Mouse (Mus musculus) splenic B cell, adult 2 months (primary cell): ENCODE measurements around the gene Nacc1.
"Not testable (repeated sequence)": the region's sequence is repeated elsewhere in the genome, so short reads cannot be mapped to it uniquely, and the experiment has no call there.

Experiments used
- DNase-seq: peaks from one replicate; pipeline ENCODE4 v3.0.0-alpha.2; 2011; ENCODE audit warnings: low read depth, low spot score
- H3K27me3 ChIP-seq: 2 replicates; pipeline ENCODE4 v1.6.1; 2012; ENCODE audit warnings: mild to moderate bottlenecking, low read length, moderate library complexity, mixed read lengths; ENCODE audit not compliant: control insufficient read depth, poor library complexity, insufficient read depth, severe bottlenecking
- H3K36me3 ChIP-seq: 2 replicates; pipeline ENCODE4 v1.6.1; 2012; ENCODE audit warnings: mild to moderate bottlenecking, low read length, moderate library complexity, mixed read lengths; ENCODE audit not compliant: control insufficient read depth, poor library complexity, insufficient read depth, severe bottlenecking

Gene Nacc1

GRCm38 (mm10) chr8:84636051-84636691, 51.5 kb downstream of the Nacc1 start:
- Histone ChIP-seq H3K36me3 (no peaks in the 10 kb centered on the region), H3K27me3 (no peaks in the 10 kb centered on the region)
- no peak for DNase-seq

DNA sequence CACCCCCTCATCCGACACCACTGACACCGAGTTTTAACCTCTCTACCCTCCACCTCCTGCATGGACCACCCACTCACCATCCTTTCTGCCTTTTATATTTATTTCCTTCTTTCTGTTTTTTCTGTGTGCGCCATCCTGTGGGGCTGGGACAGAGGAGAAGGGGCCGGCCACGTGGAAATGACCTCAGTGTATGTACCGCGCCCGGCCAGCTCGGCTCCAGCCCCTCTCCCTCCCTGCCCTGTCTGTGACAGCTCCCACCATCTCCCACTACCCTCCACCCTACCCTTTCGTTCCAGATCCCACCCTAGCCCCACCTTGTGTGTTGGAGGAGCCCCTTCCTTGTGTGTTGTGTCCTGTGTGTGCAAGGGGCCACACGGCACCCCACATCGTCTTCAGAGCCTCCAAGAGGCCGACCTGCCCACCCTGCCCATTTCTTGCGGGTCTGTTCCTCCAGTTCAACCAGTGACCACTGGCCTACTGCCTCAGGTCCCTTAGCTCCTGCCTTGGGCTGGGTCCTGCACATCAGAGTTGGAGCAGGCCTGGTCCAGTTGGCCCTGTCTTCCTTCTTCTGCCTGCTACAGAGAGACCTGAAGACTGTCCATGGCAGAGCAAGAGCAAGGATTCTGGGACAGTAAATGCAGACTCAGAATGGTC, 52.1 kb downstream of the Nacc1 start:
- Histone ChIP-seq H3K27me3 (no peaks in the 10 kb centered on the region), H3K36me3 (no peaks in the 10 kb centered on the region)
- DNase-seq = no peak

GRCm38 (mm10) chr8:84634849-84635304, 52.8 kb downstream of the Nacc1 start:
- Histone ChIP-seq H3K36me3 (no peaks in the 10 kb centered on the region), H3K27me3 (no peaks in the 10 kb centered on the region)
- DNase-seq = no peak

GRCm38 (mm10) chr8:84633841-84634584, 53.6 kb downstream of the Nacc1 start:
- DNase-seq = no peak
- no peaks in the 10 kb centered on the region for H3K27me3 ChIP-seq
- H3K36me3 ChIP-seq = no peaks in the 10 kb centered on the region

DNA sequence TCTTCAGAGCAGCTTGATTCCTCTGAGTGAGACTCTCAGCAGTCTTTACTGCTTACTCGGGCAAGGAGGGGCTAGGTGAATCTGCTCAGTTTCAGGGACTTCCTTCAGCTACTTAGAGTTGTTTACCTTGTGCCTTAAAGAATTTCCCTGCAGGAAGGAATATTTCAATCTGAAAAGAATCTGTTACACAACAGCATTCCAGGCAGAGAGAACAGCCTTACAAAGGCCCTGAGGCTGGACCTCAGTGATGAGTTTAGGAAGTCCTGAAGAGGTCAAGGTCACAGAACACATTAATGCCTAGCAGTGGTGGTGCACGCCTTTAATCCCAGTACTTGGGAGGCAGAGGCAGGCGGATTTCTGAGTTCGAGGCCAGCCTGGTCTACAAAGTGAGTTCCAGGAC, 55.8 kb downstream of the Nacc1 start:
- DNase-seq = no peak
- Histone ChIP-seq H3K27me3 (no peaks in the 10 kb centered on the region), H3K36me3 (no peaks in the 10 kb centered on the region)

DNA sequence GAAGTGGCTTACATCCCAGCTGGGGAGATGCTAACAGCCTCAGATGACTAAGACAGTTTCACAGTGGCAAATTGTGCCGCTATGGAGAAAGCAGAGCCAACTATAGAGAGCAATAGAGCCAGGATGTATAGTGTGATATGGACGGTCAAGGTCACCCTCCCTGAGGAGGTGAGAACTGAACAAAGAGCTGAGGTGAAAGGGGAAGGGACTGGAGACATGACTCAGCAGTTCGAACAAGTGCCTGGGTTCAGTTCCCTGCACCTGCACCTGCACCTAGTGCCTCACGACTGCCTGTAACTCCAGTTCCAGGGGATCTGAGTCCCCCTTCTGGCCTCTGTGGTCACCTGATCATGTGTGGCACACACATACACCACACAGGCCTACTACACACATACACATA, 57.5 kb downstream of the Nacc1 start:
- DNase-seq = no peak
- H3K36me3 ChIP-seq = no peaks in the 10 kb centered on the region
- H3K27me3 ChIP-seq = no peaks in the 10 kb centered on the region

DNA sequence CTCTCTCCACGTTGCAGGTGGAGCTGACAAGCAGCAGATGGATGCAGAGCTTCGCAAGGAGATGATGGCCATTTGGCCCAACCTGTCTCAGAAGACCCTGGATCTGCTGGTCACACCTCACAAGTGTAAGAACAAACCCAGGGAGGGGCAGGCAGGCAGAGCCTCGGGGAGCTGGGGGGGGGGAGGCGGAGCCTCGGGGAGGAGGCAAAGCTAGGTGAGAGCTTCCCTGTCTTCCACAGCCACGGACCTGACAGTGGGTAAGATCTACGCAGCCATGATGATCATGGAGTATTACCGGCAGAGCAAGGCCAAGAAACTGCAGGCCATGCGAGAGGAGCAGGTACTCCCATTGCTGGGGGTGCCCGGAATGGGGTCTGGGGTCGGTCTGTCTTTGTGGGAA, 58.1 kb downstream of the Nacc1 start:
- no peaks in the 10 kb centered on the region for H3K36me3 ChIP-seq
- DNase-seq = no peak
- no peaks in the 10 kb centered on the region for H3K27me3 ChIP-seq

GRCm38 (mm10) chr8:84623425-84623824, 64.2 kb downstream of the Nacc1 start:
- DNase-seq, H3K27me3 ChIP-seq, H3K36me3 ChIP-seq: not testable (repeated sequence)

GRCm38 (mm10) chr8:84621102-84621625, 66.5 kb downstream of the Nacc1 start:
- no peak for DNase-seq
- Histone ChIP-seq H3K36me3 (no peaks in the 10 kb centered on the region), H3K27me3 (no peaks in the 10 kb centered on the region; the same call in 1 of the 2 replicates)
